8 mouse cellular contexts compared by ENCODE assay signal in genomic region chr2:4883009-4883704, GRCm38 (mm10). TPM values are rescaled to one million over a fixed set of nuclear protein-coding genes. Genes with fewer than 3 reads are reported as not detected.
DNase-seq lines count a peak whose midpoint lies in the region; ATAC-seq lines count a peak whose summit lies in the region.

No protein-coding gene starts in this region.

- H3K27ac ChIP-seq in lung, embryonic 16.5 days (ENCODE audit: low read length): peak overlapping the region; percentile 99
- H3K27ac ChIP-seq in intestine, embryonic 14.5 days (ENCODE audit: low read depth): peak overlapping the region; percentile 99

- under 1% methylated on average over 18 of the region's 18 CpGs for WGBS in lung, embryonic 16.5 days
- under 1% methylated on average over 18 of the region's 18 CpGs for WGBS in intestine, embryonic 14.5 days

- peak overlapping the region; percentile 92 for H3K4me3 ChIP-seq in lung, embryonic 16.5 days (ENCODE audit: low read length)
- H3K4me3 ChIP-seq in intestine, embryonic 14.5 days (ENCODE audit: low read depth, low read length): peak overlapping the region; percentile 90

- peaks cover 28% of the 10 kb centered on the region for H3K36me3 ChIP-seq in lung, embryonic 16.5 days (ENCODE audit: control insufficient read depth, insufficient read depth, low read length)
- peaks cover 32% of the 10 kb centered on the region for H3K36me3 ChIP-seq in intestine, embryonic 14.5 days (ENCODE audit: control insufficient read depth, insufficient read depth, low read length)

- peak overlapping the region; percentile 99 for H3K9ac ChIP-seq in lung, embryonic 16.5 days (ENCODE audit: low read length)
- H3K9ac ChIP-seq in intestine, embryonic 14.5 days (ENCODE audit: low read length): peak overlapping the region; percentile 98

- peaks cover 12% of the 10 kb centered on the region for H3K4me1 ChIP-seq in lung, embryonic 16.5 days (replicated peaks; ENCODE audit: control insufficient read depth, insufficient read depth, low read length)
- H3K4me1 ChIP-seq in intestine, embryonic 14.5 days (replicated peaks; ENCODE audit: control insufficient read depth, insufficient read depth, low read length): peaks cover 13% of the 10 kb centered on the region; the same call in 1 of the 2 replicates

- DNase-seq in lung, postnatal 14 days: no peak
- DNase-seq in embryo, embryonic 10 days (ENCODE audit: low spot score): peak; percentile 49
- no peak for DNase-seq in intestine, embryonic 14.5 days (ENCODE audit: low spot score)
- peak; percentile 20 to 28 for DNase-seq in natural killer cell, adult 2 months (ENCODE audit: low spot score in 2 of 2)
- no peak for DNase-seq in left cerebral cortex, postnatal 4 days
- no peak for DNase-seq in right cerebral cortex, postnatal 4 days
- no peak for DNase-seq in right cerebral cortex, postnatal 36 days (ENCODE audit: low spot score in 2 of 2)

- intact Hi-C loops in left cerebral cortex, postnatal 4 days (cut with DNase I): no loop called here

- no peak for ATAC-seq in lung, embryonic 16.5 days (ENCODE audit: low read depth)
- ATAC-seq in intestine, embryonic 14.5 days (replicated peaks; ENCODE audit: low FRiP score, low TSS enrichment, low read depth): no peak

- no peaks in the 10 kb centered on the region for H3K9me3 ChIP-seq in lung, embryonic 16.5 days (ENCODE audit: control insufficient read depth, low read length)
- H3K9me3 ChIP-seq in intestine, embryonic 14.5 days (ENCODE audit: control insufficient read depth, low read length): no peaks in the 10 kb centered on the region

- no peaks in the 10 kb centered on the region for H3K27me3 ChIP-seq in lung, embryonic 16.5 days (ENCODE audit: control insufficient read depth, insufficient read depth, low read depth, low read length)
- H3K27me3 ChIP-seq in intestine, embryonic 14.5 days (replicated peaks; ENCODE audit: control insufficient read depth, insufficient read depth, low read length): no peaks in the 10 kb centered on the region

- peak overlapping the region; percentile 73 for H3K4me2 ChIP-seq in lung, embryonic 16.5 days (ENCODE audit: low read depth, low read length)
- peak overlapping the region; percentile 76 for H3K4me2 ChIP-seq in intestine, embryonic 14.5 days (ENCODE audit: low read length)

RNA-seq across cellular contexts. Expression of gene Sephs1, which starts 1.8 kb away (rescaled TPM):
- polyA plus RNA-seq in lung, embryonic 16.5 days (2015; fragmentation: Nextera tagmentation; extraction: Ambion mirVana): 85.6 and 89.5 TPM in 2 replicates
- 85.8 and 88.9 TPM in 2 replicates for polyA plus RNA-seq in intestine, embryonic 14.5 days (2014; fragmentation: Nextera tagmentation; extraction: Ambion mirVana)
- total RNA-seq in left cerebral cortex, postnatal 4 days (2021): 10 to 100 TPM; 56.8 to 61.0 TPM

RNA-seq across cellular contexts. Expression of gene Phyh, which starts 35.7 kb away (rescaled TPM):
- polyA plus RNA-seq in lung, embryonic 16.5 days (2015; fragmentation: Nextera tagmentation; extraction: Ambion mirVana): 91.9 and 96.2 TPM in 2 replicates
- 62.3 and 62.9 TPM in 2 replicates for polyA plus RNA-seq in intestine, embryonic 14.5 days (2014; fragmentation: Nextera tagmentation; extraction: Ambion mirVana)
- total RNA-seq in left cerebral cortex, postnatal 4 days (2021): 10 to 100 TPM; 43.3 to 44.8 TPM

Comparison
In these comparisons a context has a peak if more than half of its experiments do, and no peak if none do; other contexts are left out.
1. DNase-seq: peak in embryo, embryonic 10 days (single experiment) and natural killer cell, adult 2 months (2 of 2); none in lung, postnatal 14 days (single experiment), intestine, embryonic 14.5 days (single experiment), left cerebral cortex, postnatal 4 days (single experiment), right cerebral cortex, postnatal 4 days (single experiment) and right cerebral cortex, postnatal 36 days (0 of 2).